Mouse (Mus musculus): ENCODE measurements at regions not wholly inside any gene's neighbourhood (a gene's known extent, or its start where the extent isn't known, plus 50 kb on each side); places are given as distances from the start of the nearest gene placed in this dataset.

DNA sequence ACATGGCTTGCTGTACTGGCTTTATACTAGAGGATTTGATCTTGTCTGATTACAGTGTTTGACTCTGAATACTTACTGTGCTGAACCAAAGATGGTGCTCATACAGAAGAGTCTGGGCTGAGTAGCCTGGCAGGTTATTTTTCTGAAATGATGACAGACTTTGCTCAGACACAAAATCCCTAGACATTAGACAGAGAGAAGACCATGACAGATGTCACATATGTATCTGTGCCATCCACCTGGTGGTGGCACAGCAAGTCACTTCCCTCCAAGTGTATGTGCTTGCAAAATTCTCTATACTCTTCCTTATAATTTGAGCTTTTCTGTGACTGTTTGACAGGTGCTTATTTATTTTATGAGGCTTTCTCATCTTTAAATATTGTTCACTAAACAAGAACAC lies 80.7 kb downstream of the Gm7361 start:
- in situ Hi-C loops (cut with MboI, MseI), result no loop called here

DNA sequence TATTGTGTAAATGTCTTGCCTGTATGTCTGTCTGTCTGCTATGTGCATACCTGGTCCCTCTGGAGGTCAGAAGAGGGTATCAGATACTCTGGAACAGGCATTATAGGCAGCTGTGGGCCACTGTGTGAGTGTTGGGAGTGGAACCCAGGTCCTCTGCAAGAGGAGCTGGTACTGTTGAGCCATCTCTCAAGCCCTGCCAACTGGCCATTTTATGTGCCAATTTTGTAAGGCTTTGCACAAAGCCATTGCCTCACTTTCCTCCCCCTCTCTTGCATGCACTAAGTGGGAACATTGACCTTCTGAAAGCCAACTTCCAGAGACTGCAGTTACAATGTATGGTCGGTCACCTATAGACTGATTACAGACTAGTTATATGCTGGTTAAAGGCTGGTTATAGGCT lies 81.8 kb downstream of the Gm7361 start:
- in situ Hi-C loops (cut with MboI, MseI), result no loop called here

DNA sequence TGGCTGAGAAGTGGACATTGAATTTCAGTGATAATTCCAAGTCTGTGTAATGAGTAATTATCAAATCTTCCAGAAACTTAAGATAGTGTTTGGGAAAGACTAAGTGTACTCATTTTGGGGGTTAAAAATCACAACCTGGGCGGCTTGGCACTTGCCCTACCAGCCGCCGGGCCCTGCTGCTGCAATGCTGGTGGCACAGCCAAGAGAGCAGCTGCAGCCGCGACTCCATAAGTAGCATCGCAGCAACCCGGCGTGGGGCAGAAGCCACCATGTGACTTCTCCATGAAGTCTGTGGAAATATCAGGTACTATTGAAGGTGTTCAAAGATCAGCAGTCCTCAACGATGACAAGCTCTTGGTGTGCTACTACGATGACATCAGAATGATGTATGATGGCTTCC lies 97.7 kb downstream of the Gm7361 start:
- in situ Hi-C loops (cut with MboI, MseI), result loop anchor here (5.0 kb wide), 1 partner anchor 52 kb away; no protein-coding TSS in a partner anchor

DNA sequence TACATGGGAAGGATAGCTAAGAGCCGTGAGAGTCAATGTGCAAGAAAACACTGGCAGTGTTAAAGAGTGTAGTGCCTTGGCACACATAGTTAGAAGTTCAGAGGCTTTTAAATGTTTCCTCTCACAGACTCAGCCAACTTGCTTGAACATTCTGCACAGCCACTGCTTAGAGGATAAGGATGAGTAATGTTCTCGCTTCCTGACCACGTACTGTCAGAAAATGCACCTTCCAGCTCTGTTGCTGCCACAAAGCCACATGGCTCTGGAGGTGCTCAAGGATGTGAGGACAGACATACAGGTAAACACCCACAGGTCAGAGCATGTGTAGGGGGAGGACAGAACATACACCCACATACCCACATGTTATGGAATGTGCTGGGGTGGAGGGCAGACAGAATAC lies 101.6 kb downstream of the Gm7361 start:
- in situ Hi-C loops (cut with MboI, MseI), result loop anchor here (5.0 kb wide), 1 partner anchor 48 kb away; no protein-coding TSS in a partner anchor

DNA sequence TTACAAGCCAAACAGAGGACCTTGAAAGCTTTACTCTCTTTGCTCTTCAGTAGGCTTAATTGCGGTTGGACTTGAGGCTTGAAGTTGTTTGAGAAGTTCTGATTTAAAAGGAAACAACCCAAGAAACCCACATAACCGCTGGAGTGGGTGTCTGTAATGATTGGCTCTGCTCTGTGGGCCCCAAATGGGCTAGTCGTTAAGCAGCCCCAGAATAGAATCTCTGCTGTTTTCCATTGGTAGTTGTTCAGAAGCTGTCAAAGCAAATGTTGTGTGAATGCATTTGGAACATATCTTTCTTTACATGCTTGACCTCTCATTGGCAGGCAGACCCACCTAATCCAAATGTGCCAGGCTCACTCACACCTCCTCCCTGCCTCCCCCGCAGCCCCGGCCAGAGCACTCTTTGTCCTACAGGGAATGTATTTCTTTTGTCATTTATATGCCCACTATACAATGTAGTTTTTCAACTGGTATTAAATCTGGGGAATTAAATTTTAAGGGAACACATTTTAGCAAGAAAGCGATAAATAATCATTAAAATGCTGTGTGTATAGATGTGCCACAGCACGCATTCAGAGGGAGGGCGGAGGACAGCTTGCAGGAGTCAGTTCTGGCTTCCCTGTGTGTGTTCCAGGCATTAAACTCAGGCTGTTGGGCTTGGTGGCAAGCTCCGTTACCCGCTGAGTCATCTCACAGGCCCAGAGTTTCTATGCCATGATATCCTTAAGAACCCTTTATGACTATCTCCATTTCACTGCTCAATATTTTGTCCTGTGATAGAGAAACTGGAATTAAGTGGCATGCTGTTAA lies 116.9 kb downstream of the Gm7361 start:
- in situ Hi-C loops (cut with MboI, MseI), result no loop called here

DNA sequence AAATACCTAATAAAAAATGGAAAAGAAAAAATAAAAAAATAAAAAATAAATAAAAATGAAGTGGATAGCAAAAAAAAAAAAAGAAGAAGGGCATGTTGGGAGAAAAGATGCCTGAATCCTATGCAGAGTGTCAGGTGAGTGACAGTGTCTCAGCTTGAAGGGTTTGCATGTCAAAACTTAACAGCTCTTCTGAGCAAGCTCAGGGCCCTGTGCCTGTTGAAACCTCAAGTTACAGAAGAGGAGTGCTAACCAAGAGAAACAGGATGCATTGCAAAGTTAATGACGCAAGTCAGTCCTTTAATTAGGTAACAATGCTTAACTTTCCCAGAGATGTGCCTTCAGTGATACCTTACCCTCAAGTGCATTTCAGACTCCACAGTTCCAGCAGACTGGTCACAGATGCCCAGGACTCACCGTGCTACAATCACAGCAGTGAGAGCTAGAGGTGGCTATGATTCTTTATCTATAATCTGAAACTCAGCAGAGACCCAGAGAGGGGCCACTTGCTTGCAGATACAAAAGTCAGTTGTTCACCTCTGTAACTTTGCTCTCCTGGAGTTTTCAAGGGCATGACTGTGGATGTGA lies 149.7 kb downstream of the Gm7361 start:
- in situ Hi-C loops (cut with MboI, MseI), result loop anchor here (5.0 kb wide), 1 partner anchor 50 kb away; no protein-coding TSS in a partner anchor

DNA sequence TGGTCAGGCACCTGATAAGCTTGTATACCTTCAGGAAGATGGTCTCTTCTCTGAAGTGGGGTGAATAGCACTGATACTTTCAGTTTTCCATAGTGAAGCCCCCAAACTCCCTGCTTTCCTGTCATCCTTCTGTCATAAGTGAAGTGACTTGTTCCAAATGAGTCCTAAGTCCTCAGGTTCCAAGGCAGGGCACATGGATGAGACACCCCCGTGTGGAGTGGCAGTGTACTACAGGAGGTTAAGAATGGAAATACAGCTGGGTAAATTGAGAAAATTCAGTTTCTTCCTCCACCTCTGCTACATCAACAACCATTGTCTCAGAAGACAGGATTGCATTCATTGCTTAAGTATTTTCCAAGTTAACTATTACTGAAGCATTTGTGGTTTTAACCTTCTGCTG lies 155.7 kb downstream of the Gm7361 start:
- in situ Hi-C loops (cut with MboI, MseI), result no loop called here

DNA sequence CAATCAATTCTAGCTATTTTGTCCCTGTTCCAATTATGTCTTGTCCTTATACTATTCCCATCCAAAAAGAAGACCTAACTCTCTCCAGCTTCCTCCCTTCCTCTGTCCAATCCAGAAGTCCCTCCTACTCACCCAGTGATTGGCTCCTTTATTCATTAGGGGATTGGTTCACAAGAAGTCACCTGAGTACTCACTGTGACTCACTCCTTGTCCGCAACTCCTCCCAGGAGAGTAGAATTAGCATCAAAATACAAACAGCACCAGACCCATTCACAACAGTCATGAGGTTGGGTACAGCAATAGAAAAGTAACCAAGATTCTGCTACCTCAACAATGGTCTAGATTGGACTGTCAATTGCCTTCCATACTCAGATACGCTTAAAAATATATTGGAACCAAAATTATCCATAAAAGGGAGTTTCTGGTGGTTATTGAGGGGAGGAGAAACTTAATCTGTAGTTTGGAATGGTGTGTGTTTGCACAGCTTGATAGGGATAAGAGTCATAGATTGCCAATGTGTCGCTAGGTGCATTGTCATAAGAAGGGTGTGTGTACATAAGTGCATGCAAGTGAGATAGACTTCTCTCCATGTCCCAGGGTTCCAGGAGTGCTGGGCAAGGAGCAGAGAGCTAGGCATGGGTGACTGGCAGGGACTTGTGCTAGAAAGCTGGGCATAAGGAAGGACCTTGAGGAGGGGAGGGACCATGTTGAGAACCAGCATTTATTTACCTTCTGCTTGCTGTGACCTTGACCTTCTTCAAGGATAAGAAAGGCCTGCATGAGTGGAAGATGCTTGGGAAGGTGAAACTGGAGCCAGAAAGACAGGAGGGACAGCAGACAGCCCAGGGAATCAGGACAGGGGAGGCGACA lies 187.1 kb downstream of the Gm7361 start:
- in situ Hi-C loops (cut with MboI, MseI), result no loop called here

DNA sequence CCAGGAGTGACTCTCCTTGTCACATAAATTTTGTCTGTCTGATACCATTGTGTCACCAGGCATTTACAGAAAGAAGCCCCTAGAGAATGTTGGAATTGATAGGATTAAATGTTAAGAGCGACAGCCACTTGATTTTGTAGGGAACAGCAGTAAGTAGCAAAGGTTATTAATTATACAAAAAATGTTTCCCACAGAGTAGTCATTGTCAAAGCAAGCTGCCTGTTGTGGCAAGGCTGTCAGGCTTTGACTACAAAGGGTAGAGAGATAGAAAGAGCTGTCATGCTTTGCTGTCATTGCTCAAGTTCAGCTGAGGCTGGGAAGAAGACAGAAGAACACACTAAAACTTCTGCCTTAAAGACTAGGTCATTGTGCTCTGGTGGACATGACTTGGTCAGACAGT lies 193.8 kb downstream of the Gm7361 start:
- in situ Hi-C loops (cut with MboI, MseI), result no loop called here

DNA sequence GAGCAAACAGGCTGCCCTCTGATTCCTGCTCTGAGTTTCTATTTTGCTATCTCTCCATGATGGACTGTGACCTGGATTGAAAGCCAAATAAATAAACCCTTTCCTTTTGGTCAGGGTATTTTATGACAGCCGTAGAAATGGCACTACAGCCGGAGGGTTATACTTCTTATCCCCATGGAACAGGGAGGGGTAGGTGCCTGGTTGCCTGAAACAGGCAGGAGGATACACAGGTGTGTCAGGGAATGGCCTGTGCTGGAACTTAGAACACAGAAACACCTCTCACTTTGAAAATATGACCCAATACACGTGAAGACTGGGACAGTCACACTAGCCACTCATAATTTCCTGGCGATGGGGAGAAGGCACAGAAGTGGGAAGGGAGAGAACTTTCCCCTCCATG lies 200.1 kb downstream of the Gm7361 start:
- in situ Hi-C loops (cut with MboI, MseI), result no loop called here

DNA sequence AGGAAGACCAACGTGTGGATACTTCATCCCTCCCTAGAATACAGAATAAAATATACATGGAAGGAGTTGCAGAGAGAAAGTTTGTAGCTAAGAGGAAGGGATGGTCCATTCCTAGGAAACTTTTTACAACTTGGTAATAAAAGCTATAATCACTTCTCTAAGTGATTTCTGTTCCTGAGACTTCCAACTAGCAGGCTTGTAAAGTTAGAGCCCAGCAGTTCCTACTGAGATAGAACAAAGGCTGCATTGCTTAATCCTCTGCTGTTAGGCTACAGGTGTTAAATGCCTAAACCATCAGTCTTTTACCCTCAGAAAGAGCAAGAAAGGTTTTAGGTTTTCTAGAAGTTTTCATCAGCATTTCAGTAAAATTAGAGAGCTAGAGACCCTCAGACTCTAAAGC lies 209.2 kb downstream of the Gm7361 start:
- in situ Hi-C loops (cut with MboI, MseI), result no loop called here

DNA sequence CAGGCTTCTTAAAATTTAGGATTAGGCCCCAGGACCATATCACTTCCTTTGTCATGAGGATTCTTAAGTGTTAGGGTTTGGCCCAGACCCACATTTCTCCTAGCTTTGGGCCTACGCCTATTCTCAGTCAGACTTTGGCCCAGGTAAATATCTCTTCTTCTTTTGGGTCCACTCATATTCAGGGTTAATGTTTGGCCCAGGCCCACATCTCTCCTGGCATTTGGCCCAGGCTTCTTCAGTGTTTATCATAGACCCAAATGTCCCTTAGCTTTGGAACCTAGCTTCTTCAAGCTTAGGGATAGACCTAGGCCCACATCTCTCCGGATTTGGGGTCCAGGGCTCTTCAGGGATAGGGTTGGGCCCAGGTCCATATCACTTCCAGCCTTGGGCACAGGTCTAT lies 228.2 kb downstream of the Gm7361 start:
- in situ Hi-C loops (cut with MboI, MseI), result no loop called here

DNA sequence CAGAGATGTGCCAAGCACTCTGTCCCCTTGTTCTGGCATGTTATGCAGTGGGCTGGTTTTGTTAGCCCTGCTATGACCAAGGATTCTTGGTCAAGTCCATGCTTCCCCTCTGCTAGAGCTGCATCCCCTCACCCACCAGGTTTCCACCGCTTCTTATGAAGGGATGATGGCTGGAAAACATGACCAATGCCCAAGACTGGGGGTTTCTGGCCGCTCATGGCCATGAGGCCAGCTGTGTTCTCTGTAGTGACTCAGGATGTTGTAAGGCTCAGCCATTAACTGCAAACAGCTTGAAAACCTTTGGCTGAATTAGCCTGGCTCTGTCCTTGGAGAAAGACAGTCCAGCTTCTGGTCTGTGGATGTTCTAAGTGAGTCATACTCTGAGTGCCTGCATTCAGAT lies 236.5 kb downstream of the Gm7361 start:
- in situ Hi-C loops (cut with MboI, MseI), result no loop called here

DNA sequence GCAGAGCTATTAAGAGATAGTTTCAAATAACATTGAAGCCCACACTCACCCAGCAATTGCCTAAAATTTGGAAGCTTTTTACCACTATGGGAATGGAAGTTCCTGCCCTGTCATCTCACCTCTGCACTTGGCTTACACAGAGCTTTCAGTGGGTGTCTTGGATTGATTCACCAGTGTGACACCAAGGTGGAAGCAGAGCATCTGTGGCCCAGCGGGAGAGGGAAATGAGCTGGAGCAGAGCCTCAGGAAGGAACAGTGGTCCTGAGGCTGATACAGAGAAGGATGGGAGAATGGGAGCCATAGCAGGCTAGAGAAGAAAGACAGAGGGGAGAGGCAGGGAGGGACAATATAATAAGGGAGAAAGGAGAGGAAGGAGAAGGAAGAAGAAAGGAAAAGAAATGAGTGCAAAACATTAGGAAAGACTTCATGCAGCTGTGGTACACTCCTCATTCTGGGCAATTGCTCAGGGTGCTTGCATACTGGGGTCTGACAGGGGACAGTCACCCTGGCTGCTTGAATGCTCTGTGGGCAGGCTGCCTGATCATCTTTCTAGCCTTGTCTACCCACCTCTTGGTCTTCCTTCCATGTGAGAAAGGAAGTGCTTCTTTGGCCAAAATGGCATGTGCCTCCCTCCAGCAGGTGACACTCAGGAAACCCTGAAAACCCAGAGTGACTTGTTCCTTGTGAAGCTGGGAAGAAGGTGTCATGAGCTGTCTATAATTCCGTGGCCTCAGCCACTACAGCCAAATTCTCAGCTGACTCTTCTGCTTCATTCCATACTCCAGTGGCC lies 240.3 kb downstream of the Gm7361 start:
- in situ Hi-C loops (cut with MboI, MseI), result no loop called here

DNA sequence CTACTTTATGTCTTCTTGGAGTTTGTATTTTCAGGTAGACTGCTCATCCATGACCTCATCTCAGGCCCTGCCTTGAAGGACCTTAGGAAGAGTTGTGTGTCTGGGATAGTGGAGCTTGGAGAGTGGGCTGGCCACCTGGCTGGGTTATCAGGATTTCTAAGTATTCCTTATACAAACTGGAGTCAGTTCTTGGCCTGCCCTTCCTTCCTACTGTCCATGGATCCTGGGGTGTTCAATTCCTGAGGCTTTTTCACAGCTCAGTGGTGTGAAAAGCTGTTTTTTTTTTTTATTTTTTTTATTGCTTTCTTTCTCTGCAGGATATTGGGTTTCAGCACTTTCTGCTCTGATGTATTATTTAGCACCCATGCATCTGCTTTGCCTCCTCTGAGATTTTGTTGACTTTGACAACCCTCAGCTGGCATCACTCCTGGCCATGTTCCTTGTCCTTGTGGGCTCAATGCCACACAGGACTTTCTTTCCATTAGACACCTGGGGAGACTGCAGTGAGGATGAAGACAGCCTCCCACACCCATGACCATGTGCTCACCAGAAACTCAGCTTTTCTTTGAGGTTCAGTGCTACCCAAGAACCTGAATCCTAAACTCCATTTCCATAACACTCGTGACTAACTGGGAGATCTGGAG lies 252.2 kb downstream of the Gm7361 start:
- in situ Hi-C loops (cut with MboI, MseI), result no loop called here

DNA sequence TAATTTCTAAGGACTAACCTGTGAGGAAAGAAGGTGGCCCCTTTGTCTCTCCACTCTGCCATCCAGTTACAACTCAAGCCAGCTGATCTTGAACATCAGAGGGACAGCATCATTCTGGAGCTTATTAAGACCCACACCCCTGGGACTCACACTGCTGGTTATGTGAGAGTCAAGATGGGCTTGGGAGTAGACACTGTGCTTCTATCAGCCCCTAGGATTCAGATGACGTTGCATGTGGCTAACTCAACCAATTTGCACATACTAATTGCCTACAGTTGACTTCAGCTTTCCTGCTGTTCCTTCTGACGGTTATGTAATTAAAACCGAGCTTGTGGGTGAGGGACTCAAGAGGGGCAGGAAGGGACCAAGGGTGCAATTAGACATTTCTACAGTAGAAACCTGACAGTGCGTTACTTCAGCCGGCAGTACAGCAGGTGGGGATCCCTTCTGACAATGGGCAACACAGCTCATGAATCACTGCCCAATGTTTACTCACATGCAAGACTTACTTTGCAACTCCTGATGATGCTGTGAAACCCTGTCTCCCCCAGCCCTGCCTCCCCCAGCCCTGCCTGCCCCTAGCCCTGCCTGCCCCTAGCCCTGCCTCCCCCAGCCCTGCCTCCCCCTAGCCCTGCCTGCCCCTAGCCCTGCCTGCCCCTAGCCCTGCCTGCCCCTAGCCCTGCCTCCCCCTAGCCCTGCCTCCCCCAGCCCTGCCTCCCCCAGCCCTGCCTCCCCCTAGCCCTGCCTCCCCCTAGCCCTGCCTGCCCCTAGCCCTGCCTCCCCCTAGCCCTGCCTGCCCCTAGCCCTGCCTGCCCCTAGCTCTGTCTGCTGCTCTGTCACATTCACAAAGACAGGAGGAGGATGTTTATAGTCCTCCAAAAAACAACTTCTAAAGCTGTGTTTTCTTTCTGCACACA lies 255.8 kb downstream of the Gm7361 start:
- in situ Hi-C loops (cut with MboI, MseI), result no loop called here

DNA sequence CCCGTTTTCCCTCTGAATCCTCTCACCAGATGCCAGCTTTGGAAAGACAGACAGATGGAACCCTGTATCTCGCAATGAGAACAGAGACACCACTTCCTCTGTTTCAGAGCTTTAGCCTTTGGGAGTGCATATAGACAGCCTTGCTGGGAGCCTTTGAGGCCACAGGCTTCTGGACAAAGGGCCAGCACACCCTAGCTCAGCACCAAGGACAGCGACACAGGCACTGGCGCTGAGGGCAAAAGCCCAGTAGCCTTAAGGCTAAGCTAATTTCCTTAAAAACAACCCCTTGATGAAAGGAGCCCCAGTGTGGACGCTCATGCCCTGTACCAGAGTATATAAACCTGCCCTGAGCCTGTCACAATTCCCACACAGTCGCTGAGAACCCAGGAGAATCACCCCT lies 278.1 kb downstream of the Gm7361 start:
- in situ Hi-C loops (cut with MboI, MseI), result no loop called here

DNA sequence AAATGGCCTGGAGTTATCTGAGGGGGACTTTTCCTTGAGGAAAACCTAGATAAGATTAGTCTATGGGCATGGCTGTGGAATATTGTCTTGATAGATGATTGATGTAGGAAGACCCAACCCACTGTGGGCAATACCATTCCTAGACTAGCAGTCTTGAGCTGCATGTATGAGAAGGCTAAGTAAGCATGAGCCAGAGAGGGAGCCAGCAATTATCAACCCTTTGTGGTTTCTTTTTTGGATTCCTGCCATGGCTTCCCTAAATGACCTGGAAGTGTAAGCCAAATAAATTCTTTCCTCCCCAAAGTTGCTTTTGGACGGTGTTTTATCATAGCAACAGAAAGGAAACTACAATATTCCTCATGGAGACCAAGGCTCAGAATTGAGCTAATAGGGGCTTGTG lies 253.7 kb upstream of the Dpp6 start:
- in situ Hi-C loops (cut with MboI, MseI), result no loop called here

DNA sequence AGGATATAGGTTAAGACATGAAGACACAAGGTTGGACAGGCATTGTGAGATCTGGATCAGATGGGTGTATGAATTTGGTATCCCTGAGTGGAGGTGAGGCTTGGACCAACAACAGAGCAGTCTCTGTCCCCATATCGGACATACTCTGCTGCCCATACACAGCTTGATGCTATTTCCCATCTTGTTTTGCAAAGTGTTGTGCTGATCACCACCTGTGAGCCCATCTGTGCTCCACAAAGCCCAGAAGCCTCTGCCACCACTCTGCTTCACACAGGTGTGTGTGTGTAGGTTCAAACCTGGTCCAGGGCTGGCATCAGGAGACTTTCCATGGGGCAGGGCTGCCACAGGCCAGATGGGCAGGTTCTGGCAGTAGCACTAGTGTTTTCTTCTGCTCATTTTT lies 252.9 kb upstream of the Dpp6 start:
- in situ Hi-C loops (cut with MboI, MseI), result no loop called here

DNA sequence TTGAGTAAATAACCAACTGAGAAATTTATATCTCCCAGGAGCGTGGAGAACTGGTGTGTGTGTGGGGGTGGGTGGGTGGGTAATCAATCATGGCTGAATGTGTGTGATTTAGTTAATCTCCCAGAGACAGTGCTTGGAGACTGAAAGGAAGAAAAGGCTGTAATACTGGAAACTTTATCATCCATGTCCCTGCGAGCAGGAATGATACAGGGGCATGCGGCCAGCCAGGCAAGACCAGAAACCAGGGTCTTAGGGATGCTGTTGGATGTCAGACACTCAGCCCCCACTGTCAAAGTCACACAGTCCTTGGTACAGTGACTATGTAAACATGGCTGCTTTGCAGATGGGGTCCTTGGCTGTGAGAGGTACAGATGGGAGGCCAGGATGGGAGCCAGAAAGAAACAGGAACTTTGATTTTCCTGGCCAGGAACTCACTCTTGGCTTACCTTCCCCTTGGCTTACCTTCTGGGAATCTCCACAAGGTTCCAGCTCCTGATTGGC lies 244.3 kb upstream of the Dpp6 start:
- in situ Hi-C loops (cut with MboI, MseI), result no loop called here

Data from regulatory T cell (primary cell).